Mouse (Mus musculus) brain, embryonic 14.5 days (tissue): ENCODE results near the gene Prl2c3.
"Not testable (repeated sequence)": the region's sequence is repeated elsewhere in the genome, so short reads cannot be mapped to it uniquely, and the experiment has no call there.

ENCODE experiments used
- CTCF ChIP-seq: fragments of 200-500 bp; IDR thresholded peaks from 2 replicates; pipeline ENCODE4 v1.5.1; 2012; ENCODE audit warnings: inconsistent platforms, mild to moderate bottlenecking, moderate library complexity, borderline replicate concordance; ENCODE audit not compliant: insufficient read depth, insufficient read length; ENCODE audit errors: extremely low read depth
- POLR2A ChIP-seq: fragments of 200-500 bp; IDR thresholded peaks from 2 replicates; pipeline ENCODE4 v1.6.1; 2012; ENCODE audit warnings: mild to moderate bottlenecking, inconsistent platforms, borderline replicate concordance; ENCODE audit not compliant: poor library complexity, insufficient read depth, insufficient read length, severe bottlenecking; ENCODE audit errors: extremely low read depth

GRCm38 (mm10) chr13:12824500-12825176, 24.8 kb upstream of the Prl2c3 start:
- not testable (repeated sequence) for TF ChIP-seq CTCF, POLR2A
